Mouse (Mus musculus): Measurements from ENCODE around the gene Rpp14.

Gene Rpp14

GRCm38 (mm10) chr14:8080165-8080679, at the start of gene Rpp14:
Rpp14 (plus strand) TSS chr14:8080367.
- DNase-seq, result peak; percentile 95

- no peak for DNase-seq
Measured at GRCm38 (mm10) chr14:8030535-8030934, 49.6 kb upstream of the Rpp14 start.

GRCm38 (mm10) chr14:8032087-8032944, 47.9 kb upstream of the Rpp14 start:
- no peak for DNase-seq

- no peak for DNase-seq
Measured at GRCm38 (mm10) chr14:8034561-8034960, 45.6 kb upstream of the Rpp14 start.

- no peak for DNase-seq
Measured at GRCm38 (mm10) chr14:8035951-8036350, 44.2 kb upstream of the Rpp14 start.

- no peak for DNase-seq
Measured at GRCm38 (mm10) chr14:8036406-8036805, 43.8 kb upstream of the Rpp14 start.

- DNase-seq, result no peak
Measured at GRCm38 (mm10) chr14:8038150-8038549, 42.0 kb upstream of the Rpp14 start.

- DNase-seq, result no peak
Measured at GRCm38 (mm10) chr14:8038791-8039448, 41.2 kb upstream of the Rpp14 start.

- DNase-seq, result no peak
Measured at GRCm38 (mm10) chr14:8040179-8040578, 40.0 kb upstream of the Rpp14 start.

GRCm38 (mm10) chr14:8040911-8041678, 39.1 kb upstream of the Rpp14 start:
- DNase-seq, result no peak

- DNase-seq, result no peak
Measured at GRCm38 (mm10) chr14:8042120-8042519, 38.0 kb upstream of the Rpp14 start.

GRCm38 (mm10) chr14:8042577-8042976, 37.6 kb upstream of the Rpp14 start:
- DNase-seq, result no peak

- DNase-seq, result peak; percentile 44
Measured at GRCm38 (mm10) chr14:8044330-8044729, 35.8 kb upstream of the Rpp14 start.

GRCm38 (mm10) chr14:8044786-8045185, 35.4 kb upstream of the Rpp14 start:
- no peak for DNase-seq

- no peak for DNase-seq
Measured at GRCm38 (mm10) chr14:8045187-8045846, 34.9 kb upstream of the Rpp14 start.

- no peak for DNase-seq
Measured at GRCm38 (mm10) chr14:8046839-8047238, 33.3 kb upstream of the Rpp14 start.

GRCm38 (mm10) chr14:8049334-8049733, 30.8 kb upstream of the Rpp14 start:
- no peak for DNase-seq

- DNase-seq, result no peak
Measured at GRCm38 (mm10) chr14:8051869-8052268, 28.3 kb upstream of the Rpp14 start.

- DNase-seq, result no peak
Measured at GRCm38 (mm10) chr14:8052661-8053060, 27.5 kb upstream of the Rpp14 start.

GRCm38 (mm10) chr14:8054310-8055102, 25.7 kb upstream of the Rpp14 start:
- no peak for DNase-seq

GRCm38 (mm10) chr14:8056076-8056475, 24.1 kb upstream of the Rpp14 start:
- DNase-seq, result no peak

GRCm38 (mm10) chr14:8059938-8060337, 20.2 kb upstream of the Rpp14 start:
- DNase-seq, result no peak
